Mouse (Mus musculus) stomach, postnatal 0 days (tissue): ENCODE results near the gene Hoxd11. TPM values are rescaled to one million over a fixed set of nuclear protein-coding genes. Genes with fewer than 3 reads are reported as not detected.

Experiments
- ATAC-seq: fragments of 200-750 bp; cut with Nextera tagmentation; 2 replicates; pipeline ENCODE4 v1.8.0; 2017; ENCODE audit not compliant: low FRiP score, low TSS enrichment
- DNase-seq: peaks from one replicate; pipeline ENCODE4 v3.0.0-alpha.2; 2016; ENCODE audit warnings: low spot score
- H3K27ac ChIP-seq: fragments of 300-500 bp; sonication (generic); replicated peaks from 2 replicates; pipeline ENCODE4 v1.5.1; 2014; ENCODE audit warnings: mild to moderate bottlenecking, control low read depth
- H3K27me3 ChIP-seq: fragments of 300-500 bp; sonication (generic); 2 replicates; pipeline ENCODE4 v1.6.1; 2014; ENCODE audit warnings: low read length; ENCODE audit not compliant: control insufficient read depth, insufficient read depth
- H3K36me3 ChIP-seq: fragments of 300-500 bp; sonication (generic); 2 replicates; pipeline ENCODE4 v1.6.1; 2014; ENCODE audit warnings: low read length, mixed read lengths; ENCODE audit not compliant: control insufficient read depth, insufficient read depth
- H3K4me1 ChIP-seq: fragments of 300-500 bp; sonication (generic); replicated peaks from 2 replicates; pipeline ENCODE4 v1.6.1; 2014; ENCODE audit warnings: antibody characterized with exemption; ENCODE audit not compliant: control insufficient read depth, insufficient read depth
- H3K4me2 ChIP-seq: fragments of 300-500 bp; sonication (generic); replicated peaks from 2 replicates; pipeline ENCODE4 v1.6.1; 2014; ENCODE audit warnings: low read depth, mild to moderate bottlenecking, control low read depth, moderate library complexity
- H3K4me3 ChIP-seq: fragments of 300-500 bp; sonication (generic); 2 replicates; pipeline ENCODE4 v1.5.1; 2014; ENCODE audit warnings: low read depth, low read length, control low read depth
- H3K9ac ChIP-seq: fragments of 300-500 bp; sonication (generic); 2 replicates; pipeline ENCODE4 v1.6.1; 2014; ENCODE audit warnings: mild to moderate bottlenecking, low read length, control low read depth, mixed read lengths
- H3K9me3 ChIP-seq: fragments of 300-500 bp; sonication (generic); 2 replicates; pipeline ENCODE4 v1.6.1; 2016; ENCODE audit warnings: low read length; ENCODE audit not compliant: control insufficient read depth
- CTCF ChIP-seq: IDR thresholded peaks from 2 replicates; pipeline ENCODE4 v1.5.1; 2016; ENCODE audit warnings: antibody characterized with exemption, low read depth, mild to moderate bottlenecking, moderate library complexity
- EP300 ChIP-seq: optimal IDR thresholded peaks from 2 replicates; pipeline ENCODE3; 2016; ENCODE audit warnings: antibody characterized with exemption
- WGBS: fragments of 180-500 bp; shearing (Covaris S2); extraction: QIAGEN DNeasy Blood & Tissue Kit; methylation state at CpG from one replicate; pipeline ENCODE4 v1.1.7; 2014; 5-methylcytosine and 5-hydroxymethylcytosine counted together
- polyA plus RNA-seq: library from polyadenylated mRNA; unstranded; fragments of >200 nt; fragmentation: Nextera tagmentation; extraction: Ambion mirVana; gene quantifications from 2 replicates; pipeline ENCODE4 v1.2.1, GENCODE M21; 2015

Hoxd11 gene
- polyA plus RNA-seq, 1 experiment from 2014 or later, result not detected

DNA sequence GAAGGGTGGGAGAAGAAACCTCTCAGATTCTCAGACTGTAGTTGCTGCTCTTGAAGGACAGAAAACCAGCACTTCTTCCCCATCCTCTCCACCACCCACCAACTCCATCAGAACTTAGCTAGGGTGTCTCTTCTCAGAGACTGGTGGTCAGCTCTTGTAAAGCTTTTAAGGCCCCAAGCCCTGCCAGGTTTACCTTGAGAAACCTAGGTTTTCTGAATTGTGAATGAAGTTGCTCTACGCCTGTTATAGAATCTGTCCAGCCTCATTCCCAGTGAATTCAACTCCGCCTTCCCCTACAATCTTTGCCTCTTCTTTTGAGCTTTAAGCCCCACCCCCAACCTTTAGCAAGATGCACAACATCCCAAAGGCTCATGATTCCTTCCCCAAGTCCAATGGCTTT lies 2.3 kb upstream of the Hoxd11 start:
- peaks cover 53% of the 10 kb centered on the region for H3K27me3 ChIP-seq
- H3K9ac ChIP-seq, result no peak overlapping the region
- H3K27ac ChIP-seq, result no peak overlapping the region
- H3K4me1 ChIP-seq, result no peaks in the 10 kb centered on the region
- no peaks in the 10 kb centered on the region for H3K9me3 ChIP-seq
- H3K36me3 ChIP-seq, result no peaks in the 10 kb centered on the region
- no peak overlapping the region for H3K4me3 ChIP-seq
- no peak overlapping the region for H3K4me2 ChIP-seq
- WGBS, result 24% methylated on average over 2 of the region's 2 CpGs
- no peak for ATAC-seq
- no peak for DNase-seq
- no peak for TF ChIP-seq CTCF
- no peak for TF ChIP-seq EP300

DNA sequence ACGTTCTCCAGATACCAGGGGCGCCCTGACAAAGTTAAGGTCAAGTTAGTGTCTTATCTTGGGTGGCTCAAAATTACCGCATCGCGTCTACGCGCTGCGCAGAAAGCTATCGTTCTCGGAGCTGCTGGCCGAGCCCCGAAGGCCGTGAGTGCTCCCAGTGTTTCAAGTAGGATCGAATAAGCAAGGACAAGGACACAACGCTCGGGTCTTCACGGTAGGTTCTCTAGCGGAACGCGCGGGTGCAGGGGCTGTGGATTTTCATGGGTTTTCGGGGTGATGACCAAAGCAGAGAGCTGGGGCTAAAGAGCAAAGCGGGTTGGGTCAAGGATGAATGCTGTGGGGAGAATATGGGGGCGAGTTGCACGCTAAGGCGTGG lies 227 bp downstream of the Hoxd11 start:
- ATAC-seq, result no peak
- no peak overlapping the region for H3K4me3 ChIP-seq
- DNase-seq, result peak; percentile 10
- H3K27ac ChIP-seq, result no peak overlapping the region
- no peaks in the 10 kb centered on the region for H3K9me3 ChIP-seq
- no peak for TF ChIP-seq CTCF
- no peak for TF ChIP-seq EP300
- peaks cover 53% of the 10 kb centered on the region for H3K27me3 ChIP-seq
- no peaks in the 10 kb centered on the region for H3K36me3 ChIP-seq
- no peak overlapping the region for H3K4me2 ChIP-seq
- H3K4me1 ChIP-seq, result no peaks in the 10 kb centered on the region
- H3K9ac ChIP-seq, result no peak overlapping the region
- WGBS, result 1% methylated on average over 26 of the region's 26 CpGs

DNA sequence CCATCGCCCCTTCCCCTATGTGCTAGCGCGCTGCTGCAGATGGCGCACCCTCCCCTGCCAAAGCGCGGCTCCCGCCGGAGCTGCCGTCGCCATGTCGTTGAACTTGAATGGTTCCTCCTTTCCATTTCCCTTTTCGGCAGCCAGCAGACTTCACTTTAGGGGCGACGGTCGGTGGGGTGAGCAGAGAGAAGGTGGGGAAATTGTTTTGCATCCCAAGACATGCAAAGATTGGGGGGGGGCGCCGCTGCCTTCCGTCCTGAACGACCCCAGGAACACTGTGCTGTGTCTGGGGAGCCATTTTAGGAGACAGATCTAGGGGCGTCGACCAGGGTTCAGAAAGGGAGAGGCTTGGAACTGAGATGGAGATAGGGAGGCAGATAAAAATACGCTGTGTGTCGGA lies 623 bp downstream of the Hoxd11 start:
- Histone ChIP-seq H3K4me3 (no peak overlapping the region), H3K27ac (no peak overlapping the region), H3K4me1 (no peaks in the 10 kb centered on the region), H3K27me3 (peaks cover 54% of the 10 kb centered on the region), H3K9ac (no peak overlapping the region), H3K4me2 (no peak overlapping the region), H3K36me3 (no peaks in the 10 kb centered on the region), H3K9me3 (no peaks in the 10 kb centered on the region)
- peak; percentile 13 for DNase-seq
- ATAC-seq, result no peak
- 2% methylated on average over 23 of the region's 23 CpGs for WGBS
- TF ChIP-seq EP300 (no peak), CTCF (no peak)

DNA sequence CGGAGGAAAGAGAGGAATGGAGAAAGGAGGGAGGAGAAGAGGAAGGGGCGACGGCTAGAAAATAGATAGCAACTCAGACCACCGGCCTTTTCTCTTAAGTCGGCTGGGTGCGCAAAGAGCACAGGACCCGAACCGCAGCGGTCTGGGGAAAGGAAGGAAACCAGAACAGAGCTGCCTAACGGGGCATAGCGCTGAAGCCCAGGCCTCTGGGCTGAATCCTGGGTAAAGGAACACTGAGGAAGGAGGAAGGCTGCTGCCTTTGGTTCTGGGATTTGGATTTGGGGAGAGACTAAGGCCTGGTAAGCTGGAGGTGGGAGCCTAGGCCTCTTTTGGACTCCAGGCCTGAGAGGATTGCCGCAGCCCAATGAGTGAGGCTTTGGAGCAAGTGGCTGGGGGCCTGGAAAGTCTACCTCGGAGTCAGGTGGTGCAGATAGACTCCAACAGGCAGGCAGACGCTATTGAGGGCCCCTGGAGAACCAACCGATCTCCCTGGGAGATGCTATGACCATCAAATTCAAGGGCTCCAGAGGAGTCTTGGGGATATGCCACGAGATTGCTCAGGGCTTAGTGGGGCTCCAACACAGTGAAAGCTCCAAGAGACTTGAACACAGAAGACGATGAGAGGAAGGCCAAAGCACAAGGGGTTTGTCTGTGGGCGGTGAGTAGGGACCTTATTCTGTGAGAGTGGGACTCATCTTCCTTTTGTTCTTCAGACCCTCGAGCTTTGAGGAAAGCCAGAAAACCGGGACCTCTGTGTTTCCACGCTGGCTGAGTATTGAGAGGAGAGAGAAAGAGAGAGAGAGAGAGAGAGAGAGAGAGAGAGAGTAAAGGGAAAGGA lies 1.4 kb downstream of the Hoxd11 start:
- no peak overlapping the region for H3K4me3 ChIP-seq
- no peaks in the 10 kb centered on the region for H3K9me3 ChIP-seq
- no peak overlapping the region for H3K27ac ChIP-seq
- TF ChIP-seq CTCF, result no peak
- TF ChIP-seq EP300, result no peak
- WGBS, result 5% methylated on average over 21 of the region's 21 CpGs
- no peak overlapping the region for H3K4me2 ChIP-seq
- ATAC-seq (no peak), DNase-seq (peak; percentile 11)
- H3K9ac ChIP-seq, result no peak overlapping the region
- no peaks in the 10 kb centered on the region for H3K36me3 ChIP-seq
- peaks cover 52% of the 10 kb centered on the region for H3K27me3 ChIP-seq
- no peaks in the 10 kb centered on the region for H3K4me1 ChIP-seq

DNA sequence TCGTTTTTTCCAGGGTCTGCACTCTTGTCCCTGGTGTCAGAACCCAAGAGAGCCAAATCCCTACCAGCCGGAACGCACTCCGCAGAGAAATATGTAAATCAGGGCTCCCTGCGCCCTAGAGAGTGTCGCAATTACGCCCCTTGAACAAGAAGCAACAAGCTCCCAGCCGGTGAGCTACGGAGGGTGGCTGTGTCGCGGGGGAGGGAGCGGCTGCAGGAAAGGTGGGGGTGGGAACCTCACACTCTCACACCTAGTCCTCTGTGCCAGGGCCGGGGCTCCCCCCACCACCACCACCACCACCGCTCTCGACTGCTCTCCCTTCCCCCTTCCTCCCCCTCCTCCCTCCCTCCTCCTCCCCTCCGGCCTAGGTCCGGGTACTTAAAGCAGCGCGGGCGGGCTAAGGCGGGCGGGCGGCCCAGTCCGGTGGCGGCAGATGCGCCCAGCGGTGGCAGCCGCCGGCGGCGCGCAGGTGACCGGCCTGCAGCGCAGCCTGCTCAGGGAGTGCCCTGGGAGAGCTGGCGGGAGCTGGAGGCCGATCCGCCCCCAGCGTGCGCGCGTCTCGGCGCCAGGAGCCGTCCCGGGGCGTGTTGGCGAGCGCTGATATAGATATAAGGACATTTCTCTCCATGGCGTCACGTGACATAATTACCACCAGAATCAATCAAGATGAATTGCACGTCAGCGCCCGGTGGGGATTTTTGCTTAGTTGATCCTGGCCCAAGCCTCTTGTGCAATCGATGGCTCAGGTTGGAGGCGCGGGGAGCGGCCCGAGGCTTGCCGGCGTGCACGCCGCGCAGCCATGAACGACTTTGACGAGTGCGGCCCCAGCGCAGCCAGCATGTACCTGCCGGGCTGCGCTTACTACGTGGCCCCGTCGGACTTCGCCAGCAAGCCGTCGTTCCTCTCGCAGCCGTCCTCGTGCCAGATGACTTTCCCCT lies 2.5 kb downstream of the Hoxd11 start:
- WGBS, result 1% methylated on average over 58 of the region's 78 CpGs
- DNase-seq, result peak; percentile 20
- H3K9ac ChIP-seq, result no peak overlapping the region

More for the DNA sequence above, 2.5 kb downstream of the Hoxd11 start:
- Histone ChIP-seq H3K4me1 (no peaks in the 10 kb centered on the region), H3K27ac (no peak overlapping the region), H3K27me3 (peaks cover 57% of the 10 kb centered on the region), H3K4me3 (peak overlapping the region; percentile 23), H3K36me3 (no peaks in the 10 kb centered on the region), H3K9me3 (no peaks in the 10 kb centered on the region), H3K4me2 (peak overlapping the region; percentile 35)
- no peak for TF ChIP-seq CTCF
- no peak for TF ChIP-seq EP300
- peak; percentile 43 for ATAC-seq
